Mouse (Mus musculus) lung, embryonic 14.5 days (tissue): ENCODE data around the gene Six4. TPM values are rescaled to one million over a fixed set of nuclear protein-coding genes. Genes with fewer than 3 reads are reported as not detected.
"Not testable (repeated sequence)": the region's sequence is repeated elsewhere in the genome, so short reads cannot be mapped to it uniquely, and the experiment has no call there.

Experiments
- ATAC-seq: fragments of 200-750 bp; cut with Nextera tagmentation; 2 replicates; pipeline ENCODE4 v1.8.0; 2017; ENCODE audit warnings: mild to moderate bottlenecking, moderate TSS enrichment, moderate library complexity; ENCODE audit not compliant: insufficient read depth
- DNase-seq: peaks from one replicate; pipeline ENCODE4 v3.0.0-alpha.2; 2015
- H3K27ac ChIP-seq: fragments of 300-500 bp; sonication (generic); 2 replicates; pipeline ENCODE4 v1.5.1; 2014; ENCODE audit warnings: low read depth, mild to moderate bottlenecking, moderate library complexity
- H3K27me3 ChIP-seq: fragments of 300-500 bp; sonication (generic); 2 replicates; pipeline ENCODE4 v1.6.1; 2014; ENCODE audit warnings: low read length, control low read depth; ENCODE audit not compliant: insufficient read depth
- H3K36me3 ChIP-seq: fragments of 300-500 bp; sonication (generic); 2 replicates; pipeline ENCODE4 v1.6.1; 2014; ENCODE audit warnings: control low read depth; ENCODE audit not compliant: insufficient read depth
- H3K4me1 ChIP-seq: fragments of 300-500 bp; sonication (generic); 2 replicates; pipeline ENCODE4 v1.6.1; 2014; ENCODE audit warnings: antibody characterized with exemption, control low read depth; ENCODE audit not compliant: insufficient read depth
- H3K4me2 ChIP-seq: fragments of 300-500 bp; sonication (generic); 2 replicates; pipeline ENCODE4 v1.6.1; 2014; ENCODE audit warnings: mild to moderate bottlenecking
- H3K4me3 ChIP-seq: fragments of 300-500 bp; sonication (generic); 2 replicates; pipeline ENCODE4 v1.5.1; 2014; ENCODE audit warnings: low read depth, low read length
- H3K9ac ChIP-seq: fragments of 300-500 bp; sonication (generic); 2 replicates; pipeline ENCODE4 v1.6.1; 2014
- H3K9me3 ChIP-seq: fragments of 300-500 bp; sonication (generic); 2 replicates; pipeline ENCODE4 v1.6.1; 2016; ENCODE audit warnings: low read depth, low read length, control low read depth
- CTCF ChIP-seq: IDR thresholded peaks from 2 replicates; pipeline ENCODE4 v1.5.1; 2016; ENCODE audit warnings: antibody characterized with exemption, low read depth
- WGBS: fragments of 180-500 bp; shearing (Covaris S2); extraction: QIAGEN DNeasy Blood & Tissue Kit; methylation state at CpG from one replicate; pipeline ENCODE4 v1.1.7; 2014; 5-methylcytosine and 5-hydroxymethylcytosine counted together
- polyA plus RNA-seq: library from polyadenylated mRNA; unstranded; fragments of >200 nt; fragmentation: Nextera tagmentation; extraction: Ambion mirVana; gene quantifications from 2 replicates; pipeline ENCODE4 v1.2.1, GENCODE M21; 2014

Gene Six4
- polyA plus RNA-seq: 3.4 and 3.8 TPM in 2 replicates

- WGBS: 0% methylated on average over 20 of the region's 20 CpGs
- peaks cover 12% of the 10 kb centered on the region for H3K4me1 ChIP-seq
- H3K9ac ChIP-seq: peak within 1 kb of the TSS; percentile 76
- peak within 1 kb of the TSS; percentile 71 for H3K4me3 ChIP-seq
- ATAC-seq (peak; percentile 89), DNase-seq (peak; percentile 83)
- H3K36me3 ChIP-seq: 0 out of 2 replicates have a peak, but pooled peaks cover 5% of the 10 kb centered on the region
- no peaks in the 10 kb centered on the region for H3K27me3 ChIP-seq
- H3K4me2 ChIP-seq: peak within 1 kb of the TSS; percentile 97
- H3K27ac ChIP-seq: peak within 1 kb of the TSS; percentile 90
- no peak for TF ChIP-seq CTCF
- H3K9me3 ChIP-seq: no peaks in the 10 kb centered on the region
Measured at GRCm38 (mm10) chr12:73113196-73113595, at the start of gene Six4. Six4 (minus strand) TSS chr12:73113456.

DNA sequence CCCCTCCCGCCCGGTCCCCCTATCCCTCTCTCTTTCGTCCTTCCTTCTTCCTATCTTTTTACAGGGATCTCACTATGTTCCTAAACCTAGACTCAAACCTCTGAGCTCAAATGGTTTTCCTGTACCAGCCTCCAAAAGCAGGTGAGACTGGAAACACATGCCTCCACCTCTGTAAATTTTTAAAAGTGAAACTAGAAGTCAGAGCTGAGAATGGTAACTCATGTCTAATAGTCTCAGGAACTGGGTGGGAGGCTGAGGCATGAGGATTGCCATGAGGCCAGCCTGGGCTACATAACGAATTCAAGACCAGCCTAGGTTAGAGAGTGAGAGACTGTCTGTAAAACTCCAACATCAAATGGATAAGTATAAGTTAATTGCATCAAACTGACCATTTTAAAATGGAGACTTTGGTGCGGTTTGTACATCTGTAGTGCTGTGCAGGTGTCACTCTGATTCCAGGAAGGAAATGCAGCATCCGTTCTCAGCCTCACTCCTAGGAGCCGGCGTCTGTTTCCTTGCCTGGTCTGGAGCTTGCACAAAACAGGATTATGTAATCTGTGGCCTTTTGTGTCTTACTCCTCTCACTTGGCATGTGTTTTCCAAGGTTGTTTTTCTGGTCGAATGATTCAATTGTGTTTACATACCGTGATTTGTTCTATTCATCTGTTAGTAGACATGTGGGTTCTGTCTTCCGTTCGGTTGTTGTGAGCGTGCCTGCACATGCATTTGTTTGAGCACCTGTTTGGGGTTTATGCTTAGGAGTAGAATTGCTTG is 49.3 kb upstream of the Six4 start:
- Histone ChIP-seq H3K9ac (no peak overlapping the region), H3K27me3 (no peaks in the 10 kb centered on the region), H3K4me1 (peaks cover 4% of the 10 kb centered on the region; the same call in 1 of the 2 replicates), H3K27ac (no peak overlapping the region), H3K9me3 (peaks cover 3% of the 10 kb centered on the region; the same call in 1 of the 2 replicates), H3K4me3 (no peak overlapping the region), H3K36me3 (no peaks in the 10 kb centered on the region), H3K4me2 (no peak overlapping the region)
- ATAC-seq (no peak; the same call in 1 of the 2 replicates), DNase-seq (peak; percentile 27)
- WGBS: 79% methylated on average over 13 of the region's 13 CpGs
- no peak for TF ChIP-seq CTCF

DNA sequence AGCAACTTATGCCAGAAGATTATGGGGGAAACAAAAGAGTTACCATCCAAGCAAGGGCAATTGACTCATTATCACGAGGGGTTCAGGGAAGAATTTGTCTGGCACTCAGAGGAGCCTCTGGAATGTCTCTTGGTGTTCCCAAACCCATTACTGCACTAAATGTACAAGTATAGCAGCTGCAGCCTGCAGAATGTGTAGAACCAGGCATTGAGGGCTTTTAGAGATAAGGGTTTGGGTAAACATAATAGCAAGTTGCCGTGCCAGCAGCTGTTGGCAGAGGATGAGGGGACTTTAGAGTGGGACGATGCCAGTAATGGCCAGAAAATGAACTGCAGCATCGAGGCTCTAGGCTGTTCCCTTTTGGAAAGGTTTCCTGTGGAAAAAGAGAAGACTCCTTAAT is 47.1 kb upstream of the Six4 start:
- ATAC-seq: peak; percentile 63; the same call in 1 of the 2 replicates
- no peaks in the 10 kb centered on the region; the same call in 1 of the 2 replicates for H3K9me3 ChIP-seq
- 33% methylated on average over 4 of the region's 4 CpGs for WGBS

GRCm38 (mm10) chr12:73154150-73154549 is 40.9 kb upstream of the Six4 start:
- no peak for DNase-seq
- Histone ChIP-seq H3K36me3 (no peaks in the 10 kb centered on the region), H3K4me1 (no peaks in the 10 kb centered on the region), H3K4me2 (no peak overlapping the region), H3K27me3 (no peaks in the 10 kb centered on the region), H3K9me3 (no peaks in the 10 kb centered on the region), H3K4me3 (no peak overlapping the region), H3K27ac (no peak overlapping the region), H3K9ac (no peak overlapping the region)
- ATAC-seq: no peak
- TF ChIP-seq CTCF: no peak
- WGBS: 79% methylated on average over 4 of the region's 4 CpGs

More for the DNA sequence above, 47.1 kb upstream of the Six4 start:
- Histone ChIP-seq H3K4me3 (no peak overlapping the region), H3K4me1 (peaks cover 4% of the 10 kb centered on the region; the same call in 1 of the 2 replicates), H3K36me3 (no peaks in the 10 kb centered on the region), H3K9ac (no peak overlapping the region), H3K27ac (no peak overlapping the region), H3K27me3 (no peaks in the 10 kb centered on the region), H3K4me2 (no peak overlapping the region)
- TF ChIP-seq CTCF: no peak
- peak; percentile 45 for DNase-seq

GRCm38 (mm10) chr12:73151038-73151437 is 37.8 kb upstream of the Six4 start:
- not testable (repeated sequence) for H3K27ac ChIP-seq, H3K4me2 ChIP-seq, ATAC-seq, H3K9me3 ChIP-seq, DNase-seq, H3K4me1 ChIP-seq, H3K9ac ChIP-seq, H3K27me3 ChIP-seq, H3K4me3 ChIP-seq, H3K36me3 ChIP-seq
- WGBS: 85% methylated on average over 5 of the region's 5 CpGs

GRCm38 (mm10) chr12:73147236-73147635 is 34.0 kb upstream of the Six4 start:
- H3K9me3 ChIP-seq: no peaks in the 10 kb centered on the region
- H3K4me1 ChIP-seq: no peaks in the 10 kb centered on the region
- no peak for TF ChIP-seq CTCF
- H3K4me2 ChIP-seq: no peak overlapping the region
- H3K36me3 ChIP-seq: no peaks in the 10 kb centered on the region
- H3K27ac ChIP-seq: no peak overlapping the region
- H3K4me3 ChIP-seq: no peak overlapping the region
- ATAC-seq (no peak), DNase-seq (no peak)
- H3K27me3 ChIP-seq: no peaks in the 10 kb centered on the region
- H3K9ac ChIP-seq: no peak overlapping the region
- WGBS: 51% methylated on average over 3 of the region's 3 CpGs

DNA sequence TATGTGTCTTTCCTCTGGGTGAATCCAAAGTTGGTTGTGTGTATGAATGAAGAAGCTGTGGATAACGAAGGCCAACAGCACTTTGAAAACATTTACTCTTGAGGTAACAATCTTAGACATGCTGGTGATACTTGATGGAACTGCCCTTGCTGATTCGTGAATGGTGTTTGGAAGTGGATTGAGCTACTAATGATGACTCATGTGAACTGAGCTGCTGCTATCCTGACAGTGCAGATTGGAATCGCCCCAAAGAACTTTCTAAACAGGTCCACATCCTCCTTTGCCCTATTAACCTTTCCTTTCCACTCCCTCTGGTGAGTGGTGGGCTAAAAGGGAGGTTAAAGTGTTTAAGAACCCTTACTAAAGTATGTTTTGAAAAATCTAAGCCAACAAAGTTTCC is 27.5 kb upstream of the Six4 start:
- H3K4me1 ChIP-seq: no peaks in the 10 kb centered on the region
- H3K36me3 ChIP-seq: no peaks in the 10 kb centered on the region
- 77% methylated on average over 3 of the region's 3 CpGs for WGBS
- H3K27ac ChIP-seq: no peak overlapping the region
- H3K4me3 ChIP-seq: no peak overlapping the region
- no peaks in the 10 kb centered on the region for H3K9me3 ChIP-seq
- no peak for TF ChIP-seq CTCF
- H3K9ac ChIP-seq: no peak overlapping the region
- no peak for ATAC-seq
- no peak for DNase-seq
- no peaks in the 10 kb centered on the region for H3K27me3 ChIP-seq
- H3K4me2 ChIP-seq: no peak overlapping the region
